Mouse (Mus musculus) layer of hippocampus, postnatal 10 days (tissue): ENCODE results near the gene Gm20388. TPM values are rescaled to one million over a fixed set of nuclear protein-coding genes. Genes with fewer than 3 reads are reported as not detected.
"Not testable (repeated sequence)": the region's sequence is repeated elsewhere in the genome, so short reads cannot be mapped to it uniquely, and the experiment has no call there.

Experiments
- DNase-seq, 2 experiments: peaks; one replicate each; pipeline ENCODE4 v3.0.0; 2021; ENCODE audit warnings: low spot score in 2 of 2
- total RNA-seq, 2 experiments: library from RNA; stranded (reverse); gene quantifications; 2 replicates each; pipeline ENCODE4 v1.2.3; 2021

Gene Gm20388
- total RNA-seq, 2 experiments from 2014 or later, result not detected

DNA sequence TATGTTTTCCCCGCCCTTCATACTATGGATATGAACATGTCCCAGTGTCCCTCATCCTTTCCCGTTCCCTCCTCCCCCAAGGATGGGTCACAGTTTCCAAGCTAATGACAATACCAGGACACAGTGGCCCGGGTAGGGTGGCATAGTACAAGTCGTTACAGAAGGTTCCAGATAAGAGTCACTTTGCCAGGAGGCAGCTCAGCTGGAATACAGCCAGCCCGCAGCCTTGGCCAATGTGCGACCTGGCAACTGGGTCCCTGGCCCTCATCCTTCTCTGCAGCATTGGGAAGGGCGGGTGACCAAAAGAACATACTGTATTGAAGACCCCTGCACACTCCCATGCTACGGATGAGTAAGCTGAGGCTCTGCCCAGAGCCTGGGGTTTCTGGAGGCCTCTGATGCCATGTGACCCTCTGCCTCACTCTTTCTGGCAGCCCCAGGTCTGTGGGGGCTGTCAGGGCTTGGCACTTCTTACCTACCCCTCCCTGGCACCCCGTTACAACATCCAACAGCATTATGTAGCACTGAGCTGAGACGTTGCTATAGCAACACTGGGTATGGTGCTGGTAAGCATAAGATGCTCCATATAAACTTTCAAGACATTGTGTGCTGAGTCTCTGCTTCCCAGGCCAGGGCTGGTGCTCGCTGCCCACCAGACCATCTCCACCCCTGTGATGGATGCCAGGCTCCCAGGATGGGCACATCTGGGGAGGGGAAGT is 418.5 kb downstream of the Gm20388 start:
- DNase-seq, result no peak

GRCm38 (mm10) chr8:120331027-120331426 is 420.4 kb downstream of the Gm20388 start:
- DNase-seq, result no peak

- DNase-seq, result no peak
These were observed 422.0 kb downstream of the Gm20388 start for GRCm38 (mm10) chr8:120332379-120333229.

GRCm38 (mm10) chr8:120333681-120334080 is 423.0 kb downstream of the Gm20388 start:
- DNase-seq, result no peak

- not testable (repeated sequence) for DNase-seq
These were observed 423.6 kb downstream of the Gm20388 start for GRCm38 (mm10) chr8:120334261-120334660.

- no peak for DNase-seq
These were observed 424.2 kb downstream of the Gm20388 start for GRCm38 (mm10) chr8:120334878-120335261.

GRCm38 (mm10) chr8:120335262-120336086 is 424.8 kb downstream of the Gm20388 start:
- DNase-seq, result peak in 1 of 2 experiments; percentile 54

- DNase-seq, result no peak
These were observed 425.4 kb downstream of the Gm20388 start for GRCm38 (mm10) chr8:120336087-120336380.

DNA sequence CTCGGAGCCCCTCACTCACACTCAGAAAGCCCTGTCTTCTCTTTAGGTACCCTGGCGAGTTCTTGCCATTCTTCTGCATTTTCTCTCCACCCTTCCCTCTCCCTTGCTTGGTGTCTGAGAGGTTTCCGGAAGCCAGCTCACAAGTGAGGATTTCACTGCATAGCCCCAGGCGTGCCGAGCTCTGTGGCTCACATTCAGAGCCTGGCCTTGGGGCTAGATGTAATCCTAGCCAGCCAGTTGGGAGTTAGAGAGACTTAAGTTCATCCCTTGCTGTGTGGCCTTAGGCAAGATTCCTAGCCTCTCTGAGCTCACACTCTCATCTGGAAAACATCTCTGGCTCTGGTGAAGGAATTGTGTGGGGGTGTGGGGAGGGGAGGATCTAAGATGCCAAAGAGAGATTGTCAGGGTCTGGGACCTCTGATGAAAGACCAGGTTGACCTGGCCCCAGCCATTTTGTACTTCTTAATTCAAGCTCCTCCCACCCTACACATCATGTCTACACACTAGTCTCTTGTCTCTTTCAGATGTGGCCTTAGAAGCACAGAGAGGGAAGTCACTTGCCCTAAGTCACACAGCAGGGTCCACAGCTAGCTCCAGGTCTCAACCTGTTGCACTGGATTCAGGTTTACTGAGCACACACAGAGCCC is 426.4 kb downstream of the Gm20388 start:
- DNase-seq, result no peak

DNA sequence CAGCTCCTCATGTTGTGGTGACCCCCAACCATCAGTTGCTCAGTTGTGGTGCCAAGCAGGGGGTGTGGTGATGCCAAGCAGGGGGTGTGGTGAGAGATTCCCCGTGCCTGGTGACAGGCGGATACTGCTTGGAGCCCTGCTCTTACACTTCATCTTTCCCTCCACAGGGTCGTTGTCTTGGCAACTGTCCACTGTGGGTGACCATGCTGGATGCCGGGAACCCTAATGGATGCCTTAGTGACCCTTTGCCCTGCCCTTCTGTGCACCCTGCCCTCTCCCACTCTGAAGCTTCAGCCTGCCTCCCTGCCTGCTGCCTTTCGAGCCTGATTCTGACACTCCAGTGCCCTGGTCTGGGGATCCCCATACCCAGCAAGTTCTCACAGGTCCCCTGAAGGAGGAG is 427.0 kb downstream of the Gm20388 start:
- no peak for DNase-seq

GRCm38 (mm10) chr8:120338678-120339077 is 428.0 kb downstream of the Gm20388 start:
- no peak for DNase-seq

GRCm38 (mm10) chr8:120339743-120340142 is 429.1 kb downstream of the Gm20388 start:
- DNase-seq, result no peak

DNA sequence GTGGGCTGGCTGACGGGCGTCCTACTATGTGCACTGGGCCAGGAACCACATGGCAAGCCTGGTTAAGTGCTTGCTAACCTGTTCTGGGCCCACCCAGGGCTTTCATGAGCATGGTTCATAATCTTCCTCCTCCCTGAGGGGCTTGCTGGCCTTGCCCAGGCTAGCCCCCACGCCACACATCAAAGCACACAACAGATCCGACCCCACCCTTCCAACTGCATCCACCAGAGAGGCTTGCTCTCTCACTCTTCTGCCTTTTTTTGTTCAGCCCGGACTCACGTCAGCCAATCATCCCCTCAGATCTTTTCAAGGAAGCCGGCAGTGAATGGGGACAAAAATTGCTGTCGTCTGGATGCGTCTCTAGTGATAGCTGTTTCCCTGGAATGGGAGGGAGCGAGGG is 430.5 kb downstream of the Gm20388 start:
- DNase-seq, result no peak

DNA sequence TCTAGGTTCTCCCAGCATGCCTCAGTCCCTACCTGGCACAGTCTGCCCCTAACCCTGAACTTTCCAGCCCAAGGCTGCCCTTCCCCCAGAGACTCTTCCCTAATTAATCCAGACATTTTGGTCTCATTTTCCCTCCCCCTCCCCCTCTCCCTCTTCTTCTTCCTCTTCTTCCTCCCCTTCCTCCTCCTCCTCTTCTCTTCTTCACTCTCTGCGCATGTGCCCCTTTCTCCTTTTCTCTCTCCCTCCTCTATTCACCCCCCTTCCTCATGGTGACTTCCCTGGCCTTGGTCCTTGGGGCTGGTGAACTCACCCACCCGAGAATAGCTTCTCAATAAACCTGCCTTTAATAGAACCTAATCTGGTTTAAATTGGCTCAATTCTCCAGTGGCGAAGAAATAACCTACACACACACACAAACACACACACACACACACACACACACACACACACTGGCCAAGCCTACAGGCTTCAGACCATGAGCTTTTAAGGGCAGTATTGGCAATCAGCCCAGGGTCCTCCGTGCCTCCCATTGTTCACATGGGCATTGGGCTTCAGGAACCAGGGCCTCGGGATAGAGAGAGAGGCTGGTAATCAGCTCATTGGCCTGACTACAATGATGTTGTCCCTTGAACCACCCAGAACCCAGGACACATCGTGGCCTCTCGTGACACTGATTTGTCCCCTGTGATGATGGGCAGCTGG is 432.4 kb downstream of the Gm20388 start:
- DNase-seq, result no peak

GRCm38 (mm10) chr8:120343582-120343981 is 432.9 kb downstream of the Gm20388 start:
- DNase-seq, result no peak

DNA sequence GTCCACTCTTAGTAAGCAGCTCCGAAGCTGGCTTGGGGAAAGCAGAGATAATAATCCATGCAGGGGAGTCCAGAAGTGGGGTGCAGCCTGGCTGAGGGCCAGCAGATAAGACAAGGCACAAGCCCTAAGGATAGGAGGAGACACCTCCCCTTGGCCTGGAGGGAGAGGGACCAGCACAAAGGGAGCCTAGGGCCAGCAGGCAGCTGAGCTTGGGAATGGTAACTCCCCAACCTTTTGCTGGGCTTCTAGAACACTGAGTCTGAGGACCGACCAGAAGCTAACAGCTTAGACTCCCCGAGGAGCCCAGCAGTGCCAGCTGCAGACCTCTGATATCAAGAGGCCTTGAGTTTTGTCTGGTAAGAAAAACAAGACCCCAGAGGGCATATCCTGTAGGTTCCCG is 433.5 kb downstream of the Gm20388 start:
- no peak for DNase-seq

GRCm38 (mm10) chr8:120344583-120344982 is 433.9 kb downstream of the Gm20388 start:
- DNase-seq, result no peak

- no peak for DNase-seq
These were observed 437.2 kb downstream of the Gm20388 start for GRCm38 (mm10) chr8:120347734-120348341.

DNA sequence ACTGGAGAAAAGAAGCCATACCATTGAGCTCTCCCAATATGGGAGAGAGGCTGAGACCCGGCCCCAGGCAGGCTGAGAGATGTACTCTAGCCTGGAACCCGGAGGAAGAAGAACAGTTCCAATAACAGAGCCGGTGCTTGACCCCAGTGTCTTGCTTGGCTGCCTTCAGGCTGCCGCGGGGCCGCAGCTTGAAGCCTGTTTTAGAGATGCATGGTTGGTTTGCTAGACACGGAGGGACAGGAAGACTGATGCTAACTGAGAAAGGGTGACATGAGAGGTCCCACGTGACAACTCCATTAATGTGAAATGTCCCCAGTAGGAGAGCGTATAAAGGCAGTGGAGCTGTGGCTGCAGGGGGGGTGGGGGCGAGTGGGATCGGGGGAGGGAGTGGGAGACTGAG is 438.3 kb downstream of the Gm20388 start:
- no peak for DNase-seq
